Comparison of ENCODE assay signal across 10 mouse cellular contexts in the genomic region with DNA sequence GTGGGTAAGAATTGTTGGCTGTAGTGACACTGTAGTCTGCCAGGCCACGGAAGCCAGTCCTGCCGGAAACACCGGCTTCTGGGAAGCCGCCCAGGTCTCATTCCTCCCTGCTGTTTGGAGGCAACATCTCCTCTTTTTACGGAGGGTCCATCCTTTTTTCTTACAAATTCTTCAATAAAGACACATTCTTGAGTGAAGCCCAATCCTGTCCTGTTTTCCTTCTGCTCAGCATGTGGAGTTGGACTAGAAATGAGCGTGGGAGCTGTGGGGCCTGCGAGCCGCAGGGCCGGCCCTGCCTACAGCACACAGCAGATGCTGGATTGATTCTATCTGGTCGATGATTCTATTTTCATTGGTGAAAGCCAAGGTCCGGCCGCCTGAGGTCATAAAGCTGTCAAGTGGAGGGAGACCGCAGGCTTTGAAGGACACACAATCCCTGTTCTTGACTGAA. TPM values are rescaled to one million over a fixed set of nuclear protein-coding genes. Genes with fewer than 3 reads are reported as not detected.
A peak's percentile ranks its signal among the peaks of the same experiment; 100 is the strongest.
DNase-seq lines count a peak whose midpoint lies in the region; ATAC-seq and TF ChIP-seq lines count a peak whose summit lies in the region.
"Had no signal": no experiment of that assay in that cellular context is flagged by ENCODE, and none has a peak within 500 bp of the region (broad histone marks: within the 10 kb centered on the region; RNA-seq: fewer than 3 reads in every experiment).

No protein-coding gene starts in this region.

- H3K4me3 ChIP-seq in heart, adult 2 months, result no peak overlapping the region
- H3K4me3 ChIP-seq in heart, embryonic 12.5 days, result no peak overlapping the region
- no peak overlapping the region for H3K4me3 ChIP-seq in intestine, embryonic 16.5 days (ENCODE audit: low read length)
- H3K4me3 ChIP-seq: myocyte had no signal

- H3K27me3 ChIP-seq in heart, adult 2 months (ENCODE audit: control insufficient read depth, insufficient read depth, low read length), result no peaks in the 10 kb centered on the region
- peaks cover 5% of the 10 kb centered on the region; the same call in 1 of the 2 replicates for H3K27me3 ChIP-seq in heart, embryonic 12.5 days (replicated peaks)
- H3K27me3 ChIP-seq in intestine, embryonic 16.5 days (replicated peaks; ENCODE audit: control insufficient read depth, insufficient read depth, low read length), result peaks cover 3% of the 10 kb centered on the region; the same call in 1 of the 2 replicates

- H3K36me3 ChIP-seq in heart, adult 2 months (ENCODE audit: control insufficient read depth, insufficient read depth, low read length), result no peaks in the 10 kb centered on the region
- H3K36me3 ChIP-seq in heart, embryonic 12.5 days, result peaks cover 35% of the 10 kb centered on the region
- peaks cover 9% of the 10 kb centered on the region; the same call in 1 of the 2 replicates for H3K36me3 ChIP-seq in intestine, embryonic 16.5 days (ENCODE audit: control insufficient read depth, insufficient read depth, low read length)

- no peak for TF ChIP-seq CTCF in heart, adult 2 months (IDR thresholded peaks at IDR 0.05)

- H3K4me1 ChIP-seq in heart, adult 2 months (ENCODE audit: control insufficient read depth, insufficient read depth, low read length), result peaks cover 2% of the 10 kb centered on the region
- H3K4me1 ChIP-seq in heart, embryonic 12.5 days (replicated peaks), result no peaks in the 10 kb centered on the region; the same call in none of the 2 replicates
- no peaks in the 10 kb centered on the region for H3K4me1 ChIP-seq in intestine, embryonic 16.5 days (ENCODE audit: control insufficient read depth, insufficient read depth, low read length)

- H3K79me2 ChIP-seq in heart, adult 2 months (replicated peaks; ENCODE audit: control insufficient read depth, insufficient read depth, low read length), result no peaks in the 10 kb centered on the region

- no peak overlapping the region for H3K9ac ChIP-seq in heart, adult 2 months (ENCODE audit: low read depth, low read length)
- H3K9ac ChIP-seq in heart, embryonic 12.5 days, result no peak overlapping the region
- no peak overlapping the region for H3K9ac ChIP-seq in intestine, embryonic 16.5 days (ENCODE audit: low read depth, low read length)

- H3K9me3 ChIP-seq in heart, embryonic 12.5 days (replicated peaks), result no peaks in the 10 kb centered on the region
- H3K9me3 ChIP-seq in intestine, embryonic 16.5 days (ENCODE audit: control insufficient read depth, low read length), result no peaks in the 10 kb centered on the region

- peak; percentile 43 to 59 for DNase-seq in heart, adult 2 months
- peak; percentile 30 for DNase-seq in lung, postnatal 14 days
- DNase-seq in lung, postnatal 4 days, result no peak
- DNase-seq in cerebellum, adult 8-10 months, result peak; percentile 73
- DNase-seq in neural tube, embryonic 10.5 days (ENCODE audit: extremely low spot score, low spot score), result no peak
- DNase-seq: liver had no signal

- no peak for TF ChIP-seq POLR2A in heart, adult 2 months (IDR thresholded peaks at IDR 0.05; ENCODE audit: insufficient read depth, low read depth, low read length)

- H3K4me2 ChIP-seq in heart, embryonic 12.5 days, result no peak overlapping the region
- no peak overlapping the region for H3K4me2 ChIP-seq in intestine, embryonic 16.5 days (ENCODE audit: low read depth, low read length)

- no peak overlapping the region for H3K27ac ChIP-seq in heart, adult 2 months
- no peak overlapping the region for H3K27ac ChIP-seq in heart, embryonic 12.5 days (ENCODE audit: poor library complexity, severe bottlenecking)
- no peak overlapping the region for H3K27ac ChIP-seq in intestine, embryonic 16.5 days (ENCODE audit: low read length)

- TF ChIP-seq EP300 in heart, adult 2 months (IDR thresholded peaks at IDR 0.05; ENCODE audit: insufficient read depth, low read depth, low read length), result no peak

- no peak for ATAC-seq in heart, embryonic 12.5 days (ENCODE audit: insufficient number of reproducible peaks, low FRiP score)
- 0 out of 2 replicates have a peak, but pooled peaks have one; percentile 37 for ATAC-seq in intestine, embryonic 16.5 days
- ATAC-seq in activated CD4-positive, CD25-positive, alpha-beta regulatory T cell, adult 4 months, result no peak

- intact Hi-C loops in heart, adult 2 months (cut with DNase I), result no loop called here

- 70% methylated on average over 13 of the region's 13 CpGs for WGBS in heart, adult 2 months
- WGBS in heart, embryonic 12.5 days, result 89% methylated on average over 13 of the region's 13 CpGs
- 73% methylated on average over 13 of the region's 13 CpGs for WGBS in intestine, embryonic 16.5 days

RNA-seq across cellular contexts. Expression of a gene that starts 10.9 kb away (rescaled TPM):
- under 1 TPM; 0.57 to 0.66 TPM for total RNA-seq in heart, adult 2 months (2021)
- 0.45 and 0.91 TPM in 2 replicates for polyA plus RNA-seq in heart, adult 2 months (2012; rRNA removed)
- polyA plus RNA-seq in heart, embryonic 12.5 days (2016; fragmentation: Nextera tagmentation; extraction: Ambion mirVana), result 4.7 and 4.9 TPM in 2 replicates
- polyA plus RNA-seq in intestine, embryonic 16.5 days (2015; fragmentation: Nextera tagmentation; extraction: Ambion mirVana), result 3.5 and 4.5 TPM in 2 replicates
- polyA plus RNA-seq in activated CD4-positive, CD25-positive, alpha-beta regulatory T cell, adult 4 months (2017; shearing (Covaris generic)), result not detected

RNA-seq across cellular contexts. Expression of a gene that starts 13.6 kb away (rescaled TPM):
- 10 to 100 TPM; 46.3 to 49.5 TPM for total RNA-seq in heart, adult 2 months (2021)
- 41.0 and 65.9 TPM in 2 replicates for polyA plus RNA-seq in heart, adult 2 months (2012; rRNA removed)
- 68.0 and 68.7 TPM in 2 replicates for polyA plus RNA-seq in heart, embryonic 12.5 days (2016; fragmentation: Nextera tagmentation; extraction: Ambion mirVana)
- 105 and 107 TPM in 2 replicates for polyA plus RNA-seq in intestine, embryonic 16.5 days (2015; fragmentation: Nextera tagmentation; extraction: Ambion mirVana)
- polyA plus RNA-seq in activated CD4-positive, CD25-positive, alpha-beta regulatory T cell, adult 4 months (2017; shearing (Covaris generic)), result 10 to 100 TPM; 57.1 to 80.8 TPM

RNA-seq across cellular contexts. Expression of a gene that starts 19.6 kb away (rescaled TPM):
- total RNA-seq in heart, adult 2 months (2021), result 100 to 1,000 TPM; 253 to 267 TPM
- 149 and 161 TPM in 2 replicates for polyA plus RNA-seq in heart, adult 2 months (2012; rRNA removed)
- 73.9 and 76.4 TPM in 2 replicates for polyA plus RNA-seq in heart, embryonic 12.5 days (2016; fragmentation: Nextera tagmentation; extraction: Ambion mirVana)
- polyA plus RNA-seq in intestine, embryonic 16.5 days (2015; fragmentation: Nextera tagmentation; extraction: Ambion mirVana), result 13.1 and 16.7 TPM in 2 replicates
- 1 to 10 TPM; 6.7 to 7.4 TPM for polyA plus RNA-seq in activated CD4-positive, CD25-positive, alpha-beta regulatory T cell, adult 4 months (2017; shearing (Covaris generic))

RNA-seq across cellular contexts. Expression of a gene that starts 45.8 kb away (rescaled TPM):
- total RNA-seq in heart, adult 2 months (2021), result 10 to 100 TPM; 12.9 to 13.0 TPM
- polyA plus RNA-seq in heart, adult 2 months (2012; rRNA removed), result 14.7 and 16.0 TPM in 2 replicates
- polyA plus RNA-seq in heart, embryonic 12.5 days (2016; fragmentation: Nextera tagmentation; extraction: Ambion mirVana), result 37.4 and 38.8 TPM in 2 replicates
- polyA plus RNA-seq in intestine, embryonic 16.5 days (2015; fragmentation: Nextera tagmentation; extraction: Ambion mirVana), result 59.0 and 60.1 TPM in 2 replicates
- polyA plus RNA-seq in activated CD4-positive, CD25-positive, alpha-beta regulatory T cell, adult 4 months (2017; shearing (Covaris generic)), result 10 to 100 TPM; 12.4 to 26.1 TPM

RNA-seq across cellular contexts. Expression of a gene that starts 49.8 kb away (rescaled TPM):
- total RNA-seq in heart, adult 2 months (2021), result under 1 TPM; 0.37 to 0.39 TPM
- polyA plus RNA-seq in heart, adult 2 months (2012; rRNA removed), result 1.5 and 1.9 TPM in 2 replicates
- 1.4 and 1.5 TPM in 2 replicates for polyA plus RNA-seq in heart, embryonic 12.5 days (2016; fragmentation: Nextera tagmentation; extraction: Ambion mirVana)
- 4.8 and 5.6 TPM in 2 replicates for polyA plus RNA-seq in intestine, embryonic 16.5 days (2015; fragmentation: Nextera tagmentation; extraction: Ambion mirVana)
- polyA plus RNA-seq in activated CD4-positive, CD25-positive, alpha-beta regulatory T cell, adult 4 months (2017; shearing (Covaris generic)), result under 1 TPM in 1 of 2 experiments, not detected in 1; 0.33 TPM

Comparison
In these comparisons a context has a peak if more than half of its experiments do, and no peak if none do; other contexts are left out.
1. DNase-seq: peak in heart, adult 2 months (2 of 2), lung, postnatal 14 days (single experiment) and cerebellum, adult 8-10 months (single experiment); none in lung, postnatal 4 days (0 of 2) and neural tube, embryonic 10.5 days (single experiment).